Mouse (Mus musculus): Measurements from ENCODE around the gene Ccdc85c. TPM values are rescaled to one million over a fixed set of nuclear protein-coding genes. Genes with fewer than 3 reads are reported as not detected.

Ccdc85c gene
- total and polyA plus RNA-seq, 2 experiments from 2014 or later: 19.9 to 89.6 TPM

GRCm38 (mm10) chr12:108163706-108164105 lies 111.5 kb downstream of the Ccdc85c start:
- Histone ChIP-seq H3K9me3 (ENCODE audit: low read length) (no peaks in the 10 kb centered on the region), H3K9ac (replicated peaks; ENCODE audit: low read length, poor library complexity, severe bottlenecking) (no peak overlapping the region), H3K27me3 (ENCODE audit: insufficient read depth, low read length) (no peaks in the 10 kb centered on the region), H3K4me2 (ENCODE audit: low read depth, low read length, poor library complexity, severe bottlenecking) (no peak overlapping the region), H3K4me1 (ENCODE audit: insufficient read depth, low read length) (no peaks in the 10 kb centered on the region), H3K36me3 (ENCODE audit: insufficient read depth, low read length) (peaks cover 3% of the 10 kb centered on the region; the same call in 1 of the 2 replicates), H3K4me3 (ENCODE audit: low read depth, low read length) (no peak overlapping the region), H3K27ac (ENCODE audit: low read depth, low read length) (no peak overlapping the region)
- DNase-seq (ENCODE audit: low spot score) (no peak), ATAC-seq (ENCODE audit: low FRiP score) (no peak)
- no peak for TF ChIP-seq CTCF (IDR thresholded peaks at IDR 0.05)
- 74% methylated on average over 3 of the region's 3 CpGs for WGBS

DNA sequence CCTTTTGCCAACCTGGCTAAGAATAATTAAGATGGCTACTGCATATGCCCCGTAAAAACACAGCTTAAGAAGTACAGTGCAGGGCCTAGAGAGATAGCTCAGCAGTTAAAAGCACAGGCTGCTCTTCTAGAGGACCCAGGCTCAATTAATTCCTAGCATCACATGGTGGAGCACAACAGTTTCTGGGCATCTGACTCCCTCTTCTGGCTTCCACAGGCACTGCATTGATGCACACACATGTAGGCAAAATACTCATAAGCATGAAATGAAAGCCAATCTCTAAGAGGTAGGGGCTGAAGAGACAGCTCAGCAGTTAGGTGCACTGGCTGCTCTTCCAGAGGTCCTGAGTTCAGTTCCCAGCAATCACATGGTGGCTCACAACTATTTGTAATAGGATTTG lies 113.2 kb downstream of the Ccdc85c start:
- TF ChIP-seq CTCF (IDR thresholded peaks at IDR 0.05): peak; percentile 69
- H3K9ac ChIP-seq (replicated peaks; ENCODE audit: low read length, poor library complexity, severe bottlenecking): no peak overlapping the region
- WGBS: 92% methylated on average over 1 of the region's 1 CpGs
- no peaks in the 10 kb centered on the region for H3K27me3 ChIP-seq (ENCODE audit: insufficient read depth, low read length)
- ATAC-seq (ENCODE audit: low FRiP score) (no peak), DNase-seq (ENCODE audit: low spot score) (peak; percentile 29)
- H3K4me3 ChIP-seq (ENCODE audit: low read depth, low read length): no peak overlapping the region
- H3K4me2 ChIP-seq (ENCODE audit: low read depth, low read length, poor library complexity, severe bottlenecking): no peak overlapping the region
- H3K4me1 ChIP-seq (ENCODE audit: insufficient read depth, low read length): no peaks in the 10 kb centered on the region
- H3K36me3 ChIP-seq (ENCODE audit: insufficient read depth, low read length): peaks cover 5% of the 10 kb centered on the region
- no peaks in the 10 kb centered on the region for H3K9me3 ChIP-seq (ENCODE audit: low read length)
- H3K27ac ChIP-seq (ENCODE audit: low read depth, low read length): no peak overlapping the region

DNA sequence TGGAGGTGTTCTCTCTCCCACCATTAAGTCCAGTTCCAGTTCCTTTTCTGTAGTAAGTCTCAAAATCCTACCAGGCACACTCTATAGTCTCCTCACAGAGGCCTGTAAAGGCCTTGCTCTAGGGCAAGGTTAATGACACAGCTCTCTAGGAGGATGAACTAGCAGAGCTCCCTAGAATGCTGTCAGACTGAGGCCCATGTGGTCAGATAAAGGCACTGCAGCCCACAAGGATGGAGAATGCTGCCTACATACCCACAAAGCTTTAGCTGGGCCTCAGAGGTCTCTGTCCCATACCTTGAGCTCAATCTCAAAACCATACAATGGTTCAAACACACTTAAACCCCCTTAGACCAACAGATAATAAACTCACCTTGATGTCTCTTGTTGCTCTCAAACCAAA lies 115.4 kb downstream of the Ccdc85c start:
- Histone ChIP-seq H3K27me3 (ENCODE audit: insufficient read depth, low read length) (no peaks in the 10 kb centered on the region), H3K9me3 (ENCODE audit: low read length) (no peaks in the 10 kb centered on the region), H3K4me3 (ENCODE audit: low read depth, low read length) (no peak overlapping the region), H3K9ac (replicated peaks; ENCODE audit: low read length, poor library complexity, severe bottlenecking) (no peak overlapping the region), H3K4me1 (ENCODE audit: insufficient read depth, low read length) (no peaks in the 10 kb centered on the region), H3K27ac (ENCODE audit: low read depth, low read length) (no peak overlapping the region), H3K36me3 (ENCODE audit: insufficient read depth, low read length) (peaks cover 17% of the 10 kb centered on the region), H3K4me2 (ENCODE audit: low read depth, low read length, poor library complexity, severe bottlenecking) (no peak overlapping the region)
- ATAC-seq (ENCODE audit: low FRiP score) (no peak), DNase-seq (ENCODE audit: low spot score) (no peak)
- TF ChIP-seq CTCF (IDR thresholded peaks at IDR 0.05): peak; percentile 31; the same call in 1 of the 2 replicates

Other genes starting within 250 kb of the Ccdc85c start
- 74.6 and 95.5 TPM in 2 replicates for gene Setd3, start 96.1 kb downstream of the Ccdc85c start, total RNA-seq (2014; rRNA removed)
- gene Setd3, start 96.1 kb downstream of the Ccdc85c start, polyA plus RNA-seq (2015; fragmentation: Nextera tagmentation; extraction: Ambion mirVana): 88.1 and 91.2 TPM in 2 replicates
- gene Ccnk, start 95.8 kb downstream of the Ccdc85c start, total RNA-seq (2014; rRNA removed): 12.1 and 27.6 TPM in 2 replicates
- 2.1 and 2.2 TPM in 2 replicates for gene Ccnk, start 95.8 kb downstream of the Ccdc85c start, polyA plus RNA-seq (2015; fragmentation: Nextera tagmentation; extraction: Ambion mirVana)
- 9.3 and 10.4 TPM in 2 replicates for gene Hhipl1, start 30.8 kb upstream of the Ccdc85c start, total RNA-seq (2014; rRNA removed)
- gene Hhipl1, start 30.8 kb upstream of the Ccdc85c start, polyA plus RNA-seq (2015; fragmentation: Nextera tagmentation; extraction: Ambion mirVana): 2.7 and 2.9 TPM in 2 replicates
- 33.2 and 36.0 TPM in 2 replicates for gene Cyp46a1, start 59.0 kb upstream of the Ccdc85c start, total RNA-seq (2014; rRNA removed)
- 52.0 and 55.3 TPM in 2 replicates for gene Cyp46a1, start 59.0 kb upstream of the Ccdc85c start, polyA plus RNA-seq (2015; fragmentation: Nextera tagmentation; extraction: Ambion mirVana)
- gene Eml1, start 95.5 kb upstream of the Ccdc85c start, total RNA-seq (2014; rRNA removed): 43.9 and 52.0 TPM in 2 replicates
- gene Eml1, start 95.5 kb upstream of the Ccdc85c start, polyA plus RNA-seq (2015; fragmentation: Nextera tagmentation; extraction: Ambion mirVana): 34.0 and 37.4 TPM in 2 replicates